Mouse (Mus musculus) spleen, adult 12 weeks (tissue): ENCODE results near the gene Gxylt2.

Experiments used
- DNase-seq: peaks from one replicate; pipeline ENCODE4 v3.0.0; 2022; ENCODE audit warnings: low spot score

Gene Gxylt2

GRCm38 (mm10) chr6:100704574-100705365 lies at the start of gene Gxylt2:
TSS of gene Gxylt2 (plus strand) at chr6:100704734.
- DNase-seq: no peak

DNA sequence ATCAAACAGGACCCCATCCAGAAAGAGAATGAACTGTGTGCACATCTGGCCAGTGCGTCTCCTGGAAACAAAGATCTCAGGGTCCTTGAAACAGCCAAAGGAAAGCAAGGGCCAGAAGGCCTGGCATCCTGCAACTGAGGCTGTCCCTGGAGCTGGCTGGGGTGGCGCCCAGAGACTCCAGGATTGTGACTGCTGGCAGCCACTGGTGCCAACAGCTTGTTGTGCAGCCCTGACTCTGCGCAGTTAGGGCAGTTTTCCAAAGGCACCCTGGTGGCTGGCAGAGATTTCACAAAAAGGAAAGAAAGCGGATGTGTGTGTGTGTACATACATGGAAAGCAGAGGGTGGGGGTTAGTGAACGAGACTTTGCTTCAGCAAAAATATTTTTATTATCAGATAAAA lies 44.1 kb upstream of the Gxylt2 start:
- DNase-seq: no peak

- no peak for DNase-seq
These were observed 42.3 kb upstream of the Gxylt2 start for GRCm38 (mm10) chr6:100662224-100662623.

DNA sequence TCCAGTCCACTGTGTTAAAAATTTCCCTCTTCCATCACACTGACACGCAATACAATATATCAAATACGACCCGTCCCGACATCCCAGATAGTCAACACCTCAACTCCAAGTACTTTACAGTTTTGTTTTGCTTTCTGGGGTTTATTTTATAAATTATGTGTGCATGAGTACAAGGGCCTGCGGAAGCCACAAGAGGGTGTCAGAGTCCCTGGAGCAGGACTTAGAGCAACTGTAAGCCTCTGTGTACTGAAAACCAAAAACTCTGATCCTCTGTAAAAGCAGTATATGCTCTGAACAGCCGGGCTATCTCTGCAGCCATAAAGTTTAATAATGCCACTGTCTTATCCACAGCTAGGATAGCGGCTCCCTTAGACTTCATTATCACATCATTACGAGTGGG lies 36.9 kb upstream of the Gxylt2 start:
- DNase-seq: no peak

DNA sequence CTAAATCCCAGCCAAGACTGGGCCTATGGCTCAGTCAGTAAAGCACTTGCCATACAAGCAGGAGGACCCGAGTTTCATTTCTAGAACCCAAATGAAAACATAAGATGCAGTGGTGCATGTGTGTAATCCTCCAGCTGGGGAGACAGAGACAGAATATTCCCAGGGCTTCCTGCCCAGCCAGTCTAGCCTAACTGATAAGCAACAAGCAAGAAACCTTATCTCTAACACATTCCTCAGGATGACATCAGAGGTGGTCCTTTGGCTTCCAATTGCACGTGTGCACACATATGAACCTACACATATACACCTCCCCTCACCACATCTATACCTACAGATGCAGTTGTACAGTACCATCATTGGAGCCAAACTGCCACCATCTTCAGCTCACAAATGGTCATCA lies 35.7 kb upstream of the Gxylt2 start:
- DNase-seq: no peak

GRCm38 (mm10) chr6:100670370-100670841 lies 34.1 kb upstream of the Gxylt2 start:
- peak; percentile 48 for DNase-seq

DNA sequence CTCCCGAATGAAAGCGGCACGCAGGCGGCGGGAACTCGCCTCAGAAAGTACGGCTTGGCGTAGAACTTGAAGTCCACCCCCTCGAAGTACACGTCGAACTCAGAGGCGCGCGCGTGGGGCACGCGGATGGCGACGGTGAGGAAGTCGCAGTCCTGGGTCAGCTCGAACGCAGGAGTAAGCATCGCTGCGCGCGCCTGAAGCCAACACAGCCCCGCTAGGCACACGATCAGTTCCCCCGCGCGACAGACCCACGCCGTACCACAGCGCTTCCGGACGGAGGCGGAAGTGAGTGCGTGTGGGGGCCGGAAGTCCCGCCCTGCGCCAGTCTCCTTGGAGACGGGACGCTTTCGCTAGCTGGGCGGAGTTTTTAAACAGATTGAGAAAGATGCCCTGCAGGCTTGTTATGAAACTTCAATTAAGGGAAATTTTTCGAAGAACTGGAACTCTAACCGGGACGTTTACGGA lies 33.6 kb upstream of the Gxylt2 start, which contains the start of gene Shq1:
Shq1 (minus strand) TSS at position 278 of the 465 bp plus-strand sequence.
- DNase-seq: peak; percentile 79

DNA sequence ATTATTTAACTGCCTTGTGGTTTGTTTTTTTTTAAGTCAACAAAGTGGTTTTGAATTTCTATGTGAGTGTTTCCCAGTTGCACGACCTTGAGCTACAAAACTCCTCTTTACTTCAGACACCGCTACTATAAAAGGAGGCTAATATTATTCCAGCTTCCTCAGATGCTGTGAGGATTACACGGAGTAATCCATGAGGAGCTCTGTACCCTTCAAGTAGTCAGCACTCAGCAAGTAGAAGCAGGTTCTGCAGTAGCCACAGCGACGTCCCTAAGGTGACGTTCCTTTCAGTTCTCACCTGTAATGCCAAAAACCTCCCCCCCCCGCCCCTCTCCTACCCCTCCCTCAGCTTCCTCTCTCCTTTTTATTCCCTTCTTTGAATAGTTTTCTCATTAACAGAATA lies 33.1 kb upstream of the Gxylt2 start:
- DNase-seq: no peak

- DNase-seq: no peak
These were observed 29.6 kb upstream of the Gxylt2 start for GRCm38 (mm10) chr6:100674974-100675373.

GRCm38 (mm10) chr6:100676461-100676860 lies 28.1 kb upstream of the Gxylt2 start:
- no peak for DNase-seq

DNA sequence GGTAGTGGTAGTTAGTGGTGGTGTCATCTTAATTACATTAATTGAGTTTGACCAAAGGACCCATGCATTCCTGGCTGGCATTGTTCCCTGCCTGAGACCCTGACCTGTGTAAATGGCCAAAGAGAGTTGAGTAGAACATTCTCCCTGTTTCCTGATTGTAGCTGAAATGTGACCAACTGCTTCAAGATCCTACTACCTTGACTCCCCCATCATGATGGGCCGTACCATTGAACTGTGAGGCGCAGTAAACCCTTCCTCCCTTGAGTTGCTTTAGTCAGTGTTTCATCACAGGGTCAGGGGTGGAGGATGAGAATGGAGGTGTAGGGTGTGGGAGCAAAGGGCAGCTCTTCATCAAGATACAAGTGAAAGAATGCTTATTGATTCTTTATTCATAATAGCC lies 25.9 kb upstream of the Gxylt2 start:
- no peak for DNase-seq

GRCm38 (mm10) chr6:100686341-100686740 lies 18.2 kb upstream of the Gxylt2 start:
- no peak for DNase-seq

GRCm38 (mm10) chr6:100699986-100700385 lies 4.5 kb upstream of the Gxylt2 start:
- no peak for DNase-seq

DNA sequence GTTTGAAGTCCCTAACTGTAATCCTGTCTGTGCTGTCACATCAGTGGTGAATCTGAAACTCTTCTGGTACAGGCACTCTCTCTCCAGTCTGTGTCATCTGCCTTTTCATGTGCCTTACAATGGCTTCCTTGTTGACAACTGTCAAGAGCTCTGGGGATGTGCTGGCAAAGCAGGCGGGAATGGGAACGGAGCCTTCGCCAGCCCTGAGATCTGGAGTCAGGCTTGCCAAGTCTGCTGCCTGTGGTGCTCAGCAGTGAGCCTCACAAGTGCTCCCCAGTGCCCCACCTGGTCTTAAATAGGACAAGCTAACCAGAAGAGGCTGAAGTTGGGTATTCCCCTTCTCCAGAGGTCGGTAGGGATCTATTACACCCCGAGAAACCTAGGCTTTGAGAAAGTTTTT lies 3.8 kb upstream of the Gxylt2 start:
- DNase-seq: no peak

- DNase-seq: no peak
These were observed 349 bp upstream of the Gxylt2 start for GRCm38 (mm10) chr6:100704197-100704573.

DNA sequence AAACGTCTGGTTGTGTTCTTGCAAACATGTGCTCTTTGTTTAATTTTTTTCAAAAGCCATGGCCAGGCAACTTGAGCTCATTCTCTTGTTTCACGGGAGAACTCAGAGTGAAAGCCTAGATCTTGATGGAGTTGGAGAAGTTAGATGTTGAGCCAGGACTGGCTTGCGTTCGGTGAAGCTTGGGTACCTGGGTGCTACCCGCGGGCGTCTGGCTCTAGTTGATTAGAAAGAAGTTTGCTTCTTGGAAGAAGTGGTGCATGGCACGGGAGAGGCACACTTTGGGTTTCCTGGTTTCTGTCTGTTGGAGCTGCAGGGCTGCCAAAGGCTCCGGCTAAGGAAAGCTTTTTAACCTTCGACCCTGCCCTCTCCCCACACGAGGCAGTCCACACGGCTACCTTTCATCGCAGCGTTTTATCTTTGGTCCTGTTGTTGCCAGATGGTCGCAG lies 855 bp downstream of the Gxylt2 start:
- DNase-seq: no peak

GRCm38 (mm10) chr6:100706861-100707260 lies 2.3 kb downstream of the Gxylt2 start:
- no peak for DNase-seq

DNA sequence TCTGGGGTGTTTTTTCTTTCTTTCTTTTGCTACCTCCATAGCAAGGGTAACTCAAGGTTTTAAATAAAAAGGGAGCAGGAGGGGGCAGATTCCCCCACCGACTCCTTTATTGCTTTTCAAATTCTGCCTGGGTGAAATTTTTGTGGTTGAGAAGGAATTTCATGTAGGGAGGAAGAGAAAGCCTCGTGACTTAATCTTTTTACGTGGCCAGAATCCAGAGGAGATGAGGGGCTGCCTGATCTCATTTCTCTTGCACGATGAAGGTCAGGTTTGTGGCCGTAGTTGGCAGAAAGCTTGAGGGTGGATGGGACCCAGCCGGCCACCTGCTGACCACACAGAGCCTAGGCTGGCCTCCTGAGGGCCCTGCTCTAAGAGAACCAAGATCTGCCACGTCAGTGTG lies 3.0 kb downstream of the Gxylt2 start:
- no peak for DNase-seq

GRCm38 (mm10) chr6:100708248-100708647 lies 3.7 kb downstream of the Gxylt2 start:
- no peak for DNase-seq

- DNase-seq: no peak
These were observed 4.5 kb downstream of the Gxylt2 start for GRCm38 (mm10) chr6:100708996-100709395.

DNA sequence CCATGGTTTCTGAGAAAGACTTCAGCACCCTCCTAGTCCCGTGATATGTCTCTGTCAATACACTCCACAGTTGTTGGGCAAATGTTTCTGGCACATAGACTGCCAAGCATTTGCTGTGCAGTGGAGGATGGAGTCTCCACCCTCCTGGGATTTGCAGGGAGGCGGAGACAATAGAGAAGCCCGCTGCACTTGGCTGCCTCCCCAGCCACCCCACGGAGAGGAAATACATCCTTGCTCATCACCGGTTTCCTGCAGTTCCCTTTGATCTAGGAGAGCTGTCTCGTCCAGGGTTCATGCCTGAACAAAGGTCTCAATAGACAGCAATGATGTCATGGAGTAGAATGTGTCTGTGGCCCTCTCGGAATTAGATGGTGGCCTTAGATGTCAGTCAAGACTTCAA lies 4.9 kb downstream of the Gxylt2 start:
- no peak for DNase-seq

GRCm38 (mm10) chr6:100710170-100710569 lies 5.6 kb downstream of the Gxylt2 start:
- no peak for DNase-seq

DNA sequence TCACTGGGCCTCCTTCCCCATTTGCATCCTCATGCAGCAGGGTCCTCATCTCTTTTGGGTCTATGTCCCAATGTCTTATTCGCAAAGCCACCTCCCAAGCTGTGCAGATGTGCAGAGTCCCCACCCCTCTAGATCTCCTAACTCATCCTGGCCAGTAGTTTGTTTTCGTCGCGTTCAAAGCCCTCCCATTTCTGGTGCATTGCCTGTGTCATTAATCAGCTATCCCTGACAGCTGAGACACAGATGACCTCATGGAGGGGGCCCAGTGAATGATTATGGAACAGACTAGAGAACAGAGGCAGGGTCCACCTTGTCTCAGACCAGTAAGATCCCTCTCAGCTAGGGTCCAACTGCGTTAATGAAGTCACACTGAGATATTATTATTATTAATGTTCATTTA lies 6.3 kb downstream of the Gxylt2 start:
- no peak for DNase-seq

GRCm38 (mm10) chr6:100715296-100715828 lies 10.8 kb downstream of the Gxylt2 start:
- no peak for DNase-seq
